Mouse (Mus musculus) cerebellum, postnatal 25 days (tissue): ENCODE results near the gene Mgam.
"Not testable (repeated sequence)": the region's sequence is repeated elsewhere in the genome, so short reads cannot be mapped to it uniquely, and the experiment has no call there.

Source experiments
- DNase-seq, 2 experiments: peaks; one replicate each; pipeline ENCODE4 v3.0.0; 2021; ENCODE audit warnings: mixed read lengths in 2 of 2

Gene Mgam

GRCm38 (mm10) chr6:40628406-40629000, at the start of gene Mgam:
Gene Mgam (plus strand): TSS chr6:40628831.
- DNase-seq, result no peak

GRCm38 (mm10) chr6:40584336-40584735, 44.3 kb upstream of the Mgam start:
- no peak for DNase-seq

- no peak for DNase-seq
Observed at GRCm38 (mm10) chr6:40585645-40586044, 43.0 kb upstream of the Mgam start, which contains the start of gene Clec5a. Gene Clec5a (minus strand): TSS chr6:40585821.

- DNase-seq, result no peak
Observed at GRCm38 (mm10) chr6:40588346-40588745, 40.3 kb upstream of the Mgam start.

DNA sequence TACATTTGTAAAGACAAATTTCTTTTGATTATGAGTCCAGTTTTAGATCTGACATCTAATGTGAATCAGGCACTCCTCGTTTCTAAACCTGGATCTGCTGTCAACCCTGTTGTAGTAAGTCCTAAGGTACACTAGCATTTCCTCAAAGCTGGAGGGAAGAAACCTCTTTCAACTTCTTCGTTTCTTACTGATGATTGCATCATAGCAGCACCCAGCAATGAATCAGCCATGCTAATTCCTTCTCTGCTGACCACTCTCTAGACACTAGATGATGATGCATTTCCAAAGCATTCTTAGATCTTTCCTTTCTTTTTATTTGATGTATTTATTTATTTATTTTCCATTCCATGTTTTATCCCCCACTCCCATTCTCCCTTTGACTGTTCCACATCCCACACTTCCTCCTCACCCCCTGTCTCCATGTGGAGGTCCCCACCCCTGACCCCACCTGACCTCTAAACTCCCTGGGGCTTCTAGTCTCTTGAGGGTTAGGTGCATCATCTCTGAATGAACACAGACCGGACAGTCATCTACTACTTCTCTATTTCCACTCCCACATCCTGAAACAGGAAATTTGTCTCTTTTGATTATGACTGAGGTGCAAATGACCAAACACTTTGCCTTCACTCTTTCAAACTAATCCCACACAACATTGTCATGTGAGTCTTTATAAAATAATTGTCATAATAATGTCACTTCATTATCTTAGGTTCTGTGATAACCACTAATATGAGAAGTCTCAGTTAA, 33.7 kb upstream of the Mgam start:
- DNase-seq, result no peak

DNA sequence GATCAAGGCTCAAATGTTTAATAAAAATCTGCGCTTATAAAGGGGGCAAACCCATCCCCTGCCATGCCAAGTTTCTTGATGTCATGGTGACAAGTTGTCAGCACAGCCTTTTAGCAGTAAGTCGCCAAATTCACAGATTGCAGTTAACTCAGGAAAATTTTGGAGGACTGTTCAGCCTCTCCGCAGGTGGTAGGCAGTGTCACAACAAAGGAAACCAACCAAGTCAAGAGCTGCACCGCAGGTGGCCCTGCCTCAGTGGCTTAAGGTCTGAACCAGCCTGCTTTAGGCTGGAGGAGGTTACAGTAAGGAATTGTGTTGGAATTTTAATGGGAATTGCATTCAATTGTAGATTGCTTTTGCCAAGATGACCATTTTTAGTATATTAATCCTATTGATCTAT, 30.1 kb upstream of the Mgam start:
- peak in 1 of 2 experiments; percentile 7 for DNase-seq

DNA sequence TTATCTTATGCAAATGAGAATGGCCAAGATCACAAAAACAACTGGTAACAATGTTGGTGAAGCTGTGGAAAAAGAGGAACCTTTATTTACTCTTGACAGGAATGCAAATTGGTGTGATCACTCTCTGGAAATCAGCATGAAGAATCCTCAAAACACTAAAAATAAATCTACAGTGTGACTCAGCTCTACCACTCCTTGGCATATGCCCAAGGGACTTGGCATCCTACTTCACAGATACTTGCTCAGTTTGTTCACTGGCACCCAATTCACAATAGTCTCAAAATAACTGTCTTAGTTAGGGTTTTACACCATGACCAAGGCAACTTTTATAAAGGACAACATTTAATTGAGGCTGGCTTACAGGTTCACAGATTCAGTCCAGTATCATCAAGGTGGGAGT, 21.2 kb upstream of the Mgam start:
- peak; percentile 55 to 84 for DNase-seq

- DNase-seq, result peak; percentile 9 to 34
Observed at GRCm38 (mm10) chr6:40610244-40610643, 18.4 kb upstream of the Mgam start.

GRCm38 (mm10) chr6:40613260-40613852, 15.3 kb upstream of the Mgam start, which contains the start of gene Tas2r138:
Gene Tas2r138 (minus strand): TSS chr6:40613310.
- DNase-seq, result no peak

GRCm38 (mm10) chr6:40617965-40618364, 10.7 kb upstream of the Mgam start:
- peak; percentile 54 to 83 for DNase-seq

DNA sequence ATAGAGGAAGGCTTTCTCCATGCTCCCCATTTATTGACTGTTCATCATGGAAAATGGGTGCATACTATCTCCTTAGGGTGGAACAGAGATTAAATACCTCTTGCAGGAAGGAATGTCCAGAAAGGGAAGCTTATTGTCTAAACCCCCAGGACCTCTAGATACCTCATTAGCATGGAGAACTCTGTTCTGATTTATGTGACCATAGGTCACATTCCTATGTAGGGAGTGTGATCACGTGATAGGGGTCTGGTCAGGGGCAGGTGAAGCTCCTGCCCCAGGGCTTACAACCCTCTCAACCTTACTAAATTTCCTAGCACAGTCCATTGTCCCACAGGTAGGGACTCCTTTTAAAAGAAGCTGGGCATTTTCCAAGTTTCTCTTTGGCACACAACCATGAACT, 2.5 kb upstream of the Mgam start:
- DNase-seq, result no peak

DNA sequence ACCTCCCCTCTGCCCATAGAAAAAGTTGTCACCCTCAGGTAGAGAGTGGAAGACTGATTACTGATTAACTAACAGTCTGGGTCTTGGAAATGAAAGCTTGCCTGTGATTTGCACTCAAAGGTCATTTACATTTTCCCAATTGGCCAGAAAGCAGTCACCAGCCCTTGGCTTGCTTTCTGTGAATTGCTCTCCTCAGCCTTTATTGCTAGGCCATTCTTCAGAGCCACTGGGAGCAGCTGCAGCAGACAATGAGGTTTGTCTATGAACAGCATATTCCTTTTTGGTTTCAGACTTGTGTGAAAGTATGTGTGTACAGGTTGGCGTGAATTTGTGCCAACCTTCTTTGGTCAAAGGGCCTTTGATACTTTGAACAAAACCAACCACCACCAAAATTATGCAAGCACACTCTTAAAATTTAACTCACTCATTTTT, 6.0 kb downstream of the Mgam start:
- DNase-seq, result no peak

- DNase-seq, result no peak
Observed at GRCm38 (mm10) chr6:40635559-40635958, 6.9 kb downstream of the Mgam start.

GRCm38 (mm10) chr6:40637755-40638154, 9.1 kb downstream of the Mgam start:
- DNase-seq, result no peak

- no peak for DNase-seq
Observed at GRCm38 (mm10) chr6:40640710-40641538, 12.3 kb downstream of the Mgam start.

GRCm38 (mm10) chr6:40645701-40646100, 17.1 kb downstream of the Mgam start:
- no peak for DNase-seq

DNA sequence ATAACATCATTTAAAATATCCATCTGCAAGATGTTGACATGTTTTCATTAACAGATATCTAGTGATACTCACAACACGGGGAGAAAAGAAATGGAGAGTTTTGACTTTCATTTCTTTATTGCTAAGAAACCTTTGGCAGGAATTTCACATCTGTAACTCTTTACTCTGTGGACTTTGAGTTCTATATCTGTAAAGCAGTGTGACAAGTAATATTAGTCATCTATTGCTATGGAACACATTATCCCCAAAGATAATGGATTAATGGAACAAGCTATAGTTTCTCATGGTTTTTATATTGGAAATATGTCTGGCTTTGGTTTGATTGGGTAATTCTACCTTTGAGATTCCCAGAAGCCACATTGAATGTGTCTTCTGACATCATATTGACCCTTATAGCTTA, 22.3 kb downstream of the Mgam start:
- no peak for DNase-seq

GRCm38 (mm10) chr6:40660930-40661329, 32.3 kb downstream of the Mgam start:
- DNase-seq, result no peak

GRCm38 (mm10) chr6:40689180-40689579, 60.5 kb downstream of the Mgam start:
- peak; percentile 14 to 46 for DNase-seq

DNA sequence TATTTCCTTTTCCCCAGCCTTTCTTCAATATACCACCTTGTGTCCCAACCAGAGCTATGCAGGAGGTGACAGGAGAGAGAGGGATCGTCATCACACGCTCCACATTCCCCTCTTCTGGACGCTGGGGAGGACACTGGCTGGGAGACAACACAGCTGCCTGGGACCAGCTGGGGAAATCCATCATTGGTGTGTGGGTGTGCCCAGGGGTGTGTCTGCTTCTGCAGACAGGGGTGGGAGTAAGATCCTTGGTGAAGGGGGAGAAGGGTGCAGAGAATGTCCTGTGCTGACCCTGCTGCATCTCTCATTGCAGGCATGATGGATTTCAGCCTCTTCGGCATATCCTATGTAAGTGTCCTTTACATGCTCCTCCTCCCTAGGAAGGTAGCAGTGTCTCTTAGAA, 63.4 kb downstream of the Mgam start:
- DNase-seq, result not testable (repeated sequence)

- DNase-seq, result not testable (repeated sequence)
Observed at GRCm38 (mm10) chr6:40713494-40713893, 84.9 kb downstream of the Mgam start.

DNA sequence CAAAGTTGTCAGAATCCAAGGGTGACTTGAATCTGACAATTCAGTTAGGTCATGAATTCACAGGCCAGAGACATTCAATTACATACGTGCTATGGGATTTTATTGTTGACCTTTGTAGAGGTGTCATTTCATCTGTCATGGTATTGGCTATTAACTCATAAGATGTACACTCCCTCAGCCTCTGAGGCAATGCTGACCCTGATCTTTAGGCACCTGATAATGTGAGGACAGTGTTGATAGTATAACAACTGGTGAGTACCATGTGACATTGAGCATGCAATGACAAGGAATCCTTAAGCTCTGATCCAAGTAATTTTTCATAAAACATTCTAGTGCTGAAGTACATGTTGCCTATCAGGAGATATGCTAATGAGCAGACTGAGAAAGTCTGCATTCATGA, 87.1 kb downstream of the Mgam start:
- no peak for DNase-seq

- not testable (repeated sequence) for DNase-seq
Observed at GRCm38 (mm10) chr6:40728506-40728905, 99.9 kb downstream of the Mgam start.
